Mouse (Mus musculus): Measurements from ENCODE around the gene Zfp12. TPM values are rescaled to one million over a fixed set of nuclear protein-coding genes. Genes with fewer than 3 reads are reported as not detected.
A peak's percentile ranks its signal among the peaks of the same experiment; 100 is the strongest.

Gene Zfp12
- polyA plus RNA-seq, 1 experiment from 2014 or later: 27.6 TPM

GRCm38 (mm10) chr5:143254487-143255130, 19.6 kb downstream of the Zfp12 start:
- H3K4me2 ChIP-seq (ENCODE audit: low read depth): no peak overlapping the region
- ATAC-seq (ENCODE audit: insufficient read depth, low FRiP score, low TSS enrichment): no peak
- no peak overlapping the region for H3K9ac ChIP-seq (ENCODE audit: low read length)
- WGBS: 3% methylated on average over 66 of the region's 66 CpGs
- H3K27me3 ChIP-seq (ENCODE audit: control insufficient read depth, insufficient read depth, low read length): peaks cover 62% of the 10 kb centered on the region
- DNase-seq (ENCODE audit: low spot score): peak; percentile 51
- H3K36me3 ChIP-seq (ENCODE audit: control insufficient read depth, insufficient read depth, low read length): peaks cover 4% of the 10 kb centered on the region
- H3K4me3 ChIP-seq (ENCODE audit: low read depth, low read length): peak overlapping the region; percentile 36; the same call in 1 of the 2 replicates
- no peak overlapping the region for H3K27ac ChIP-seq (ENCODE audit: low read depth, low read length)
- H3K4me1 ChIP-seq (ENCODE audit: control insufficient read depth, insufficient read depth, low read length): peaks cover 11% of the 10 kb centered on the region; the same call in 1 of the 2 replicates
- H3K9me3 ChIP-seq (ENCODE audit: control insufficient read depth, low read length): no peaks in the 10 kb centered on the region

DNA sequence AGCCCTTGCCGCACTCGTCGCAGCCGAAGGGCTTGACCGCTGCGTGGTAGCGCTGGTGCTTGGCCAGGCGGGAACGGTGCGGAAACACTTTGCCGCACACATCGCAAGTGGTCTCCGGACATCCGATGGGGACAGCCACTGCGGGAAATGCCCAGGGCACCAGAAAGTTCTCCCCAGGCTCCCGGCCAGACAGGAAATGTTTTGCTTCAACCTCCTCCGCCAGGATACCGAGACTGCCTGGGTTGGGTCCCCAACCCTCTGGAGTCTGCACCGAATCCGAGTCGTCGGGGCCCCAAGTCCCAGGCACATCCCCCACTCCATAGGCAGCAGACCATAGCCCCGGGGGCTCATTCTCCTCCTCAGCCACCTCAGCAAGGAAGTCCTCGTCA, 20.2 kb downstream of the Zfp12 start:
- DNase-seq (ENCODE audit: low spot score): no peak
- no peaks in the 10 kb centered on the region for H3K9me3 ChIP-seq (ENCODE audit: control insufficient read depth, low read length)
- H3K4me1 ChIP-seq (ENCODE audit: control insufficient read depth, insufficient read depth, low read length): peaks cover 11% of the 10 kb centered on the region; the same call in 1 of the 2 replicates
- H3K27ac ChIP-seq (ENCODE audit: low read depth, low read length): no peak overlapping the region
- H3K27me3 ChIP-seq (ENCODE audit: control insufficient read depth, insufficient read depth, low read length): peaks cover 62% of the 10 kb centered on the region
- H3K9ac ChIP-seq (ENCODE audit: low read length): no peak overlapping the region
- ATAC-seq (ENCODE audit: insufficient read depth, low FRiP score, low TSS enrichment): no peak
- no peak overlapping the region for H3K4me2 ChIP-seq (ENCODE audit: low read depth)
- WGBS: 8% methylated on average over 24 of the region's 24 CpGs
- H3K36me3 ChIP-seq (ENCODE audit: control insufficient read depth, insufficient read depth, low read length): peaks cover 7% of the 10 kb centered on the region
- H3K4me3 ChIP-seq (ENCODE audit: low read depth, low read length): no peak overlapping the region

- no peak overlapping the region for H3K9ac ChIP-seq (ENCODE audit: low read length)
- no peak for ATAC-seq (ENCODE audit: insufficient read depth, low FRiP score, low TSS enrichment)
- no peaks in the 10 kb centered on the region for H3K9me3 ChIP-seq (ENCODE audit: control insufficient read depth, low read length)
- H3K4me3 ChIP-seq (ENCODE audit: low read depth, low read length): no peak overlapping the region
- peaks cover 62% of the 10 kb centered on the region for H3K27me3 ChIP-seq (ENCODE audit: control insufficient read depth, insufficient read depth, low read length)
- WGBS: 80% methylated on average over 5 of the region's 5 CpGs
- peaks cover 7% of the 10 kb centered on the region for H3K36me3 ChIP-seq (ENCODE audit: control insufficient read depth, insufficient read depth, low read length)
- peaks cover 11% of the 10 kb centered on the region; the same call in 1 of the 2 replicates for H3K4me1 ChIP-seq (ENCODE audit: control insufficient read depth, insufficient read depth, low read length)
- H3K27ac ChIP-seq (ENCODE audit: low read depth, low read length): no peak overlapping the region
- H3K4me2 ChIP-seq (ENCODE audit: low read depth): no peak overlapping the region
- DNase-seq (ENCODE audit: low spot score): no peak
Measured at GRCm38 (mm10) chr5:143255802-143256201, 20.8 kb downstream of the Zfp12 start.

- Histone ChIP-seq H3K9ac (ENCODE audit: low read length) (no peak overlapping the region), H3K4me3 (ENCODE audit: low read depth, low read length) (no peak overlapping the region), H3K4me1 (ENCODE audit: control insufficient read depth, insufficient read depth, low read length) (0 out of 2 replicates have a peak, but pooled peaks cover 3% of the 10 kb centered on the region), H3K36me3 (ENCODE audit: control insufficient read depth, insufficient read depth, low read length) (peaks cover 11% of the 10 kb centered on the region), H3K4me2 (ENCODE audit: low read depth) (no peak overlapping the region), H3K9me3 (ENCODE audit: control insufficient read depth, low read length) (no peaks in the 10 kb centered on the region), H3K27me3 (ENCODE audit: control insufficient read depth, insufficient read depth, low read length) (peaks cover 9% of the 10 kb centered on the region), H3K27ac (ENCODE audit: low read depth, low read length) (no peak overlapping the region)
- ATAC-seq (ENCODE audit: insufficient read depth, low FRiP score, low TSS enrichment) (no peak), DNase-seq (ENCODE audit: low spot score) (no peak)
- 91% methylated on average over 8 of the region's 8 CpGs for WGBS
Measured at GRCm38 (mm10) chr5:143261636-143262035, 26.7 kb downstream of the Zfp12 start.

GRCm38 (mm10) chr5:143264689-143265088, 29.7 kb downstream of the Zfp12 start:
- Histone ChIP-seq H3K4me1 (ENCODE audit: control insufficient read depth, insufficient read depth, low read length) (peaks cover 10% of the 10 kb centered on the region), H3K9me3 (ENCODE audit: control insufficient read depth, low read length) (no peaks in the 10 kb centered on the region), H3K9ac (ENCODE audit: low read length) (no peak overlapping the region), H3K27me3 (ENCODE audit: control insufficient read depth, insufficient read depth, low read length) (no peaks in the 10 kb centered on the region), H3K36me3 (ENCODE audit: control insufficient read depth, insufficient read depth, low read length) (peaks cover 11% of the 10 kb centered on the region), H3K27ac (ENCODE audit: low read depth, low read length) (no peak overlapping the region), H3K4me2 (ENCODE audit: low read depth) (no peak overlapping the region), H3K4me3 (ENCODE audit: low read depth, low read length) (no peak overlapping the region)
- ATAC-seq (ENCODE audit: insufficient read depth, low FRiP score, low TSS enrichment) (no peak), DNase-seq (ENCODE audit: low spot score) (no peak)
- WGBS: 95% methylated on average over 10 of the region's 10 CpGs

- Histone ChIP-seq H3K36me3 (ENCODE audit: control insufficient read depth, insufficient read depth, low read length) (peaks cover 8% of the 10 kb centered on the region), H3K9ac (ENCODE audit: low read length) (no peak overlapping the region), H3K27me3 (ENCODE audit: control insufficient read depth, insufficient read depth, low read length) (no peaks in the 10 kb centered on the region), H3K4me3 (ENCODE audit: low read depth, low read length) (no peak overlapping the region), H3K27ac (ENCODE audit: low read depth, low read length) (no peak overlapping the region), H3K9me3 (ENCODE audit: control insufficient read depth, low read length) (no peaks in the 10 kb centered on the region), H3K4me2 (ENCODE audit: low read depth) (no peak overlapping the region), H3K4me1 (ENCODE audit: control insufficient read depth, insufficient read depth, low read length) (peaks cover 13% of the 10 kb centered on the region)
- no peak for ATAC-seq (ENCODE audit: insufficient read depth, low FRiP score, low TSS enrichment)
- WGBS: 50% methylated on average over 1 of the region's 1 CpGs
- DNase-seq (ENCODE audit: low spot score): no peak
Measured at GRCm38 (mm10) chr5:143265409-143265808, 30.4 kb downstream of the Zfp12 start.

GRCm38 (mm10) chr5:143266794-143267193, 31.8 kb downstream of the Zfp12 start:
- 83% methylated on average over 6 of the region's 6 CpGs for WGBS
- Histone ChIP-seq H3K27me3 (ENCODE audit: control insufficient read depth, insufficient read depth, low read length) (no peaks in the 10 kb centered on the region), H3K4me2 (ENCODE audit: low read depth) (no peak overlapping the region), H3K9ac (ENCODE audit: low read length) (no peak overlapping the region), H3K4me3 (ENCODE audit: low read depth, low read length) (no peak overlapping the region), H3K36me3 (ENCODE audit: control insufficient read depth, insufficient read depth, low read length) (peaks cover 8% of the 10 kb centered on the region), H3K9me3 (ENCODE audit: control insufficient read depth, low read length) (no peaks in the 10 kb centered on the region), H3K27ac (ENCODE audit: low read depth, low read length) (no peak overlapping the region), H3K4me1 (ENCODE audit: control insufficient read depth, insufficient read depth, low read length) (peaks cover 17% of the 10 kb centered on the region)
- ATAC-seq (ENCODE audit: insufficient read depth, low FRiP score, low TSS enrichment): no peak
- DNase-seq (ENCODE audit: low spot score): no peak

- peaks cover 17% of the 10 kb centered on the region for H3K4me1 ChIP-seq (ENCODE audit: control insufficient read depth, insufficient read depth, low read length)
- peaks cover 2% of the 10 kb centered on the region; the same call in 1 of the 2 replicates for H3K36me3 ChIP-seq (ENCODE audit: control insufficient read depth, insufficient read depth, low read length)
- H3K27ac ChIP-seq (ENCODE audit: low read depth, low read length): no peak overlapping the region
- WGBS: 31% methylated on average over 8 of the region's 8 CpGs
- H3K4me2 ChIP-seq (ENCODE audit: low read depth): peak overlapping the region; percentile 92
- ATAC-seq (ENCODE audit: insufficient read depth, low FRiP score, low TSS enrichment): 0 out of 2 replicates have a peak, but pooled peaks have one; percentile 9
- no peaks in the 10 kb centered on the region for H3K27me3 ChIP-seq (ENCODE audit: control insufficient read depth, insufficient read depth, low read length)
- peak overlapping the region; percentile 91 for H3K9ac ChIP-seq (ENCODE audit: low read length)
- peak overlapping the region; percentile 97 for H3K4me3 ChIP-seq (ENCODE audit: low read depth, low read length)
- no peak for DNase-seq (ENCODE audit: low spot score)
- no peaks in the 10 kb centered on the region for H3K9me3 ChIP-seq (ENCODE audit: control insufficient read depth, low read length)
Measured at GRCm38 (mm10) chr5:143268985-143269362, 34.0 kb downstream of the Zfp12 start.

All from neural tube, embryonic 11.5 days (tissue).